In the genomic region with DNA sequence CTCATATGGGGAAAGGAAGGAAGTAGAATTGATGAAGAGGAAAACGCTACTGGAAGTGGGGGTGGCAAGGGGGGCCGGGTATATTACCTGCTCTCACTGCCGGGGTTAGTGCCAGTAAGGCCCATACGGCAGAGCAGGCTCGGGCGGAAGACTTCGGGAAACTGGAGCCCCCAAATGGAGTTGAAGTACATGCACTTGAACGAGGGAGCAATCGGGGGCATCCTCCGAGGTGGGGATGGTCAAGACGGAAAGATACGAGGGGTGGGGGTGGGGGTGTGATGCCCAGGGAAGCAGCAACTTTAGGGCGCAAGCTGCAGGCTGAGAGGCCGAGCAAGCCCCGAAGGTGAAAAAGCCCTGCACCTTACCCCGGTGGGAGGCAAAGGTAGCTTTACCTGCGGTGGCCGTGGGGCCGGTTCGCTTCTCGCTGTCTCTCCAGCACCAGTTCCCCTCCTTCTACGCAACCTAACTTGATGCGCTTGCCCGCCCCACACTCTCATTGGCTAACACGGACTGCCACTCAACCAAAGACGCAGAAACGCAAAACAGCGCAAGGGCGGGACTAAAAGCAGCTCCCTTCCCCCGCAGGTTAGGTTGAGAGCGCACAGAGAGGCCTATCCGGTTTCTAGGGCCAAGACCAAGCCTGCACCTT, we compare ENCODE assay signal across 8 mouse cellular contexts. TPM values are rescaled to one million over a fixed set of nuclear protein-coding genes. Genes with fewer than 3 reads are reported as not detected.
DNase-seq lines count a peak whose midpoint lies in the region; ATAC-seq lines count a peak whose summit lies in the region.

No protein-coding gene starts in this region.

- WGBS in heart, embryonic 13.5 days, result 1% methylated on average over 32 of the region's 32 CpGs
- WGBS in liver, embryonic 12.5 days (ENCODE audit: insufficient replicate concordance), result 3% methylated on average over 32 of the region's 32 CpGs
- WGBS in stomach, embryonic 15.5 days, result under 1% methylated on average over 32 of the region's 32 CpGs

- H3K4me2 ChIP-seq in heart, embryonic 13.5 days, result peak overlapping the region; percentile 91
- peak overlapping the region; percentile 86 for H3K4me2 ChIP-seq in liver, embryonic 12.5 days
- H3K4me2 ChIP-seq in stomach, embryonic 15.5 days, result peak overlapping the region; percentile 88

- peak; percentile 99 for DNase-seq in CD4-positive, CD25-positive, alpha-beta regulatory T cell, adult 2 months (ENCODE audit: low read depth, low spot score)
- DNase-seq in fat pad, adult 2 months (ENCODE audit: extremely low read depth, low read depth, low spot score), result peak; percentile 88
- peak; percentile 99 for DNase-seq in kidney, postnatal 10 days
- DNase-seq in natural killer cell, adult 2 months (ENCODE audit: low spot score in 2 of 2), result peak; percentile 99 to 100

- peak overlapping the region; percentile 72 for H3K4me3 ChIP-seq in brown adipose tissue, adult 24 weeks (ENCODE audit: insufficient read depth, low read depth, low read length)
- peak overlapping the region; percentile 89 for H3K4me3 ChIP-seq in heart, embryonic 13.5 days
- peak overlapping the region; percentile 89 for H3K4me3 ChIP-seq in liver, embryonic 12.5 days
- peak overlapping the region; percentile 87 for H3K4me3 ChIP-seq in stomach, embryonic 15.5 days (replicated peaks)

- ATAC-seq in heart, embryonic 13.5 days (ENCODE audit: extremely low read depth, insufficient number of reproducible peaks, low FRiP score, low TSS enrichment), result peak; percentile 97
- ATAC-seq in liver, embryonic 12.5 days, result peak; percentile 98
- peak; percentile 99 for ATAC-seq in stomach, embryonic 15.5 days (ENCODE audit: insufficient read depth, low FRiP score, low read depth)

- H3K4me1 ChIP-seq in brown adipose tissue, adult 24 weeks (ENCODE audit: control insufficient read depth, insufficient read depth, insufficient read length, low read length), result no peaks in the 10 kb centered on the region
- peaks cover 41% of the 10 kb centered on the region for H3K4me1 ChIP-seq in heart, embryonic 13.5 days
- H3K4me1 ChIP-seq in liver, embryonic 12.5 days, result peaks cover 79% of the 10 kb centered on the region
- H3K4me1 ChIP-seq in stomach, embryonic 15.5 days, result peaks cover 8% of the 10 kb centered on the region; the same call in 1 of the 2 replicates

- no peaks in the 10 kb centered on the region for H3K9me3 ChIP-seq in heart, embryonic 13.5 days
- no peaks in the 10 kb centered on the region for H3K9me3 ChIP-seq in liver, embryonic 12.5 days (replicated peaks)
- H3K9me3 ChIP-seq in stomach, embryonic 15.5 days, result no peaks in the 10 kb centered on the region

- peaks cover 5% of the 10 kb centered on the region for H3K36me3 ChIP-seq in heart, embryonic 13.5 days
- peaks cover 16% of the 10 kb centered on the region for H3K36me3 ChIP-seq in liver, embryonic 12.5 days
- H3K36me3 ChIP-seq in stomach, embryonic 15.5 days, result no peaks in the 10 kb centered on the region

- peak overlapping the region; percentile 91 for H3K9ac ChIP-seq in heart, embryonic 13.5 days
- peak overlapping the region; percentile 84 for H3K9ac ChIP-seq in liver, embryonic 12.5 days
- H3K9ac ChIP-seq in stomach, embryonic 15.5 days, result peak overlapping the region; percentile 80

- H3K27me3 ChIP-seq in heart, embryonic 13.5 days (replicated peaks), result no peaks in the 10 kb centered on the region
- no peaks in the 10 kb centered on the region for H3K27me3 ChIP-seq in liver, embryonic 12.5 days (replicated peaks)
- no peaks in the 10 kb centered on the region for H3K27me3 ChIP-seq in stomach, embryonic 15.5 days (replicated peaks)

- H3K27ac ChIP-seq in brown adipose tissue, adult 24 weeks (replicated peaks; ENCODE audit: low read depth, low read length), result no peak overlapping the region
- H3K27ac ChIP-seq in heart, embryonic 13.5 days (replicated peaks), result peak overlapping the region; percentile 78
- peak overlapping the region; percentile 78 for H3K27ac ChIP-seq in liver, embryonic 12.5 days
- peak overlapping the region; percentile 84 for H3K27ac ChIP-seq in stomach, embryonic 15.5 days

RNA-seq across cellular contexts. Expression of gene Chd8, which starts 13.4 kb away (rescaled TPM):
- polyA plus RNA-seq in brown adipose tissue, adult 24 weeks (2012; ENCODE audit: insufficient read depth, insufficient read length, missing spikeins), result 25.0 and 31.7 TPM in 2 replicates
- polyA plus RNA-seq in heart, embryonic 13.5 days (2015; fragmentation: Nextera tagmentation; extraction: Ambion mirVana), result 17.6 and 18.7 TPM in 2 replicates
- polyA plus RNA-seq in liver, embryonic 12.5 days (2016; fragmentation: Nextera tagmentation; extraction: Ambion mirVana), result 20.8 and 20.9 TPM in 2 replicates
- polyA plus RNA-seq in stomach, embryonic 15.5 days (2015; fragmentation: Nextera tagmentation; extraction: Ambion mirVana), result 28.7 and 30.6 TPM in 2 replicates

RNA-seq across cellular contexts. Expression of gene Tox4, which starts 34.8 kb away (rescaled TPM):
- polyA plus RNA-seq in brown adipose tissue, adult 24 weeks (2012; ENCODE audit: insufficient read depth, insufficient read length, missing spikeins), result 10.3 and 13.9 TPM in 2 replicates
- polyA plus RNA-seq in heart, embryonic 13.5 days (2015; fragmentation: Nextera tagmentation; extraction: Ambion mirVana), result 32.6 and 40.4 TPM in 2 replicates
- polyA plus RNA-seq in liver, embryonic 12.5 days (2016; fragmentation: Nextera tagmentation; extraction: Ambion mirVana), result 26.5 and 26.7 TPM in 2 replicates
- polyA plus RNA-seq in stomach, embryonic 15.5 days (2015; fragmentation: Nextera tagmentation; extraction: Ambion mirVana), result 35.5 and 43.1 TPM in 2 replicates

RNA-seq across cellular contexts. Expression of gene Rab2b, which starts 35.2 kb away (rescaled TPM):
- polyA plus RNA-seq in brown adipose tissue, adult 24 weeks (2012; ENCODE audit: insufficient read depth, insufficient read length, missing spikeins), result 12.4 and 21.4 TPM in 2 replicates
- 13.9 and 16.7 TPM in 2 replicates for polyA plus RNA-seq in heart, embryonic 13.5 days (2015; fragmentation: Nextera tagmentation; extraction: Ambion mirVana)
- 4.6 TPM in 2 replicates for polyA plus RNA-seq in liver, embryonic 12.5 days (2016; fragmentation: Nextera tagmentation; extraction: Ambion mirVana)
- polyA plus RNA-seq in stomach, embryonic 15.5 days (2015; fragmentation: Nextera tagmentation; extraction: Ambion mirVana), result 17.3 and 17.4 TPM in 2 replicates

RNA-seq across cellular contexts. Expression of gene Supt16, which starts 46.9 kb away (rescaled TPM):
- 16.9 and 18.7 TPM in 2 replicates for polyA plus RNA-seq in brown adipose tissue, adult 24 weeks (2012; ENCODE audit: insufficient read depth, insufficient read length, missing spikeins)
- polyA plus RNA-seq in heart, embryonic 13.5 days (2015; fragmentation: Nextera tagmentation; extraction: Ambion mirVana), result 28.0 and 29.8 TPM in 2 replicates
- polyA plus RNA-seq in liver, embryonic 12.5 days (2016; fragmentation: Nextera tagmentation; extraction: Ambion mirVana), result 53.7 TPM in 2 replicates
- polyA plus RNA-seq in stomach, embryonic 15.5 days (2015; fragmentation: Nextera tagmentation; extraction: Ambion mirVana), result 54.6 and 58.7 TPM in 2 replicates
